Mouse (Mus musculus) lung, postnatal 0 days (tissue): ENCODE data around the gene Milr1.

Experiments
- CTCF ChIP-seq: IDR thresholded peaks from 2 replicates; pipeline ENCODE4 v1.5.1; 2016; ENCODE audit warnings: antibody characterized with exemption, mild to moderate bottlenecking
- EP300 ChIP-seq: IDR thresholded peaks from 2 replicates; pipeline ENCODE4 v1.6.1; 2016; ENCODE audit warnings: antibody characterized with exemption, mild to moderate bottlenecking, control low read depth

GRCm38 (mm10) chr11:106744949-106745348, 6.1 kb upstream of the Milr1 start:
- peak; percentile 53 for TF ChIP-seq CTCF
- TF ChIP-seq EP300: no peak
